Mouse (Mus musculus) ES-Bruce4 (cell line): Measurements from ENCODE around the gene Large1.

Source experiments
- CTCF ChIP-seq: IDR thresholded peaks from one replicate; pipeline ENCODE4 v1.8.1; 2011; ENCODE audit warnings: low read depth, low read length
- EP300 ChIP-seq: IDR thresholded peaks from 2 replicates; pipeline ENCODE4 v1.6.1; 2011; ENCODE audit warnings: low read depth, low read length; ENCODE audit not compliant: insufficient read depth
- POLR2A ChIP-seq: IDR thresholded peaks from one replicate; pipeline ENCODE4 v1.8.1; 2011; ENCODE audit warnings: low read length; ENCODE audit not compliant: insufficient read depth

DNA sequence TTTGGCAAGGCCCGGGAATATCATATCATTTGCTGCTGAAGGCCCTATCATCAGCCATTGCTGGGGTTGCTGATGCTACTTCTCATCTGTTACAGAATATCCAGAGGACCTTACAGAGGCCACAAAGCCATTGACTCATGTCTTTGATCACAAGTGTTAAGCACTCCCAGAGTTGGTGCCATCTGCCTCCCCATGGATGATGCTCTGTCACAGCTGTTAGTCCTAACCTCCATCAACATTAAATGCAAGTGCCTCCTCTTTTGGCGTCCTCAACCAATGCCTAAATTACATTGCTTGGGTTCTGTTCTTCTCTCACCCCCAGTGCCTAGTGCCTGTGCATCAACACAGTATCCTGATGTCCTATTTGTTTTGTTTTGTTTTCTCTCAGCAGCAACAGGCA, 551.8 kb downstream of the Large1 start:
- TF ChIP-seq POLR2A: no peak
- no peak for TF ChIP-seq EP300
- no peak for TF ChIP-seq CTCF
